Mouse (Mus musculus) stomach, embryonic 16.5 days (tissue): ENCODE data around the gene Osr1. TPM values are rescaled to one million over a fixed set of nuclear protein-coding genes. Genes with fewer than 3 reads are reported as not detected.

Source experiments
- ATAC-seq: fragments of 200-750 bp; cut with Nextera tagmentation; 2 replicates; pipeline ENCODE4 v1.8.0; 2017; ENCODE audit warnings: moderate number of reproducible peaks, moderate TSS enrichment; ENCODE audit not compliant: insufficient read depth, low FRiP score
- H3K27ac ChIP-seq: fragments of 300-500 bp; sonication (generic); 2 replicates; pipeline ENCODE4 v1.5.1; 2014; ENCODE audit warnings: low read length
- H3K27me3 ChIP-seq: fragments of 300-500 bp; sonication (generic); 2 replicates; pipeline ENCODE4 v1.6.1; 2014; ENCODE audit warnings: low read length, control low read depth, mixed read lengths; ENCODE audit not compliant: control insufficient read depth, insufficient read depth
- H3K36me3 ChIP-seq: fragments of 300-500 bp; sonication (generic); 2 replicates; pipeline ENCODE4 v1.6.1; 2014; ENCODE audit warnings: low read length; ENCODE audit not compliant: control insufficient read depth, insufficient read depth
- H3K4me1 ChIP-seq: fragments of 300-500 bp; sonication (generic); 2 replicates; pipeline ENCODE4 v1.6.1; 2014; ENCODE audit warnings: low read length, control low read depth, mixed read lengths; ENCODE audit not compliant: control insufficient read depth, insufficient read depth
- H3K4me2 ChIP-seq: fragments of 300-500 bp; sonication (generic); 2 replicates; pipeline ENCODE4 v1.6.1; 2014; ENCODE audit warnings: low read depth, low read length, mixed read lengths
- H3K4me3 ChIP-seq: fragments of 300-500 bp; sonication (generic); replicated peaks from 2 replicates; pipeline ENCODE4 v1.5.1; 2014; ENCODE audit warnings: mild to moderate bottlenecking, low read length
- H3K9ac ChIP-seq: fragments of 300-500 bp; sonication (generic); 2 replicates; pipeline ENCODE4 v1.6.1; 2014; ENCODE audit warnings: low read length
- H3K9me3 ChIP-seq: fragments of 300-500 bp; sonication (generic); replicated peaks from 2 replicates; pipeline ENCODE4 v1.6.1; 2016; ENCODE audit warnings: low read length, control low read depth; ENCODE audit not compliant: control insufficient read depth
- WGBS: fragments of 180-500 bp; shearing (Covaris S2); extraction: QIAGEN DNeasy Blood & Tissue Kit; methylation state at CpG from one replicate; pipeline ENCODE4 v1.1.7; 2014; 5-methylcytosine and 5-hydroxymethylcytosine counted together
- polyA plus RNA-seq: library from polyadenylated mRNA; unstranded; fragments of >200 nt; fragmentation: Nextera tagmentation; extraction: Ambion mirVana; gene quantifications from 2 replicates; pipeline ENCODE4 v1.2.1, GENCODE M21; 2015

The Osr1 gene
- polyA plus RNA-seq, 1 experiment from 2014 or later, result 39.8 TPM

GRCm38 (mm10) chr12:9575158-9576042 is 5.5 kb downstream of the Osr1 start:
- WGBS, result 6% methylated on average over 21 of the region's 21 CpGs
- Histone ChIP-seq H3K4me3 (peak overlapping the region; percentile 64), H3K9ac (peak overlapping the region; percentile 81), H3K4me2 (peak overlapping the region; percentile 57), H3K27me3 (peaks cover 33% of the 10 kb centered on the region), H3K27ac (peak overlapping the region; percentile 76; the same call in 1 of the 2 replicates), H3K4me1 (peaks cover 14% of the 10 kb centered on the region; the same call in 1 of the 2 replicates), H3K36me3 (no peaks in the 10 kb centered on the region), H3K9me3 (no peaks in the 10 kb centered on the region)
- ATAC-seq, result no peak

- no peak for ATAC-seq
- H3K27me3 ChIP-seq, result peaks cover 33% of the 10 kb centered on the region
- H3K4me1 ChIP-seq, result peaks cover 13% of the 10 kb centered on the region; the same call in 1 of the 2 replicates
- H3K36me3 ChIP-seq, result no peaks in the 10 kb centered on the region
- H3K9ac ChIP-seq, result peak overlapping the region; percentile 81
- peak overlapping the region; percentile 46 for H3K27ac ChIP-seq
- H3K4me2 ChIP-seq, result peak overlapping the region; percentile 57
- H3K9me3 ChIP-seq, result no peaks in the 10 kb centered on the region
- peak overlapping the region; percentile 64 for H3K4me3 ChIP-seq
- WGBS, result 6% methylated on average over 18 of the region's 18 CpGs
These were observed 6.2 kb downstream of the Osr1 start for GRCm38 (mm10) chr12:9576043-9576538.

GRCm38 (mm10) chr12:9577610-9578009 is 7.7 kb downstream of the Osr1 start:
- H3K9ac ChIP-seq, result peak overlapping the region; percentile 81; the same call in 1 of the 2 replicates
- ATAC-seq, result no peak
- H3K36me3 ChIP-seq, result no peaks in the 10 kb centered on the region
- H3K4me3 ChIP-seq, result peak overlapping the region; percentile 64
- H3K27me3 ChIP-seq, result peaks cover 30% of the 10 kb centered on the region
- H3K4me1 ChIP-seq, result peaks cover 10% of the 10 kb centered on the region; the same call in 1 of the 2 replicates
- no peaks in the 10 kb centered on the region for H3K9me3 ChIP-seq
- no peak overlapping the region for H3K27ac ChIP-seq
- peak overlapping the region; percentile 57 for H3K4me2 ChIP-seq
- whole genome bisulfite sequencing, result 50% methylated on average over 2 of the region's 2 CpGs

- H3K27ac ChIP-seq, result no peak overlapping the region
- peaks cover 28% of the 10 kb centered on the region for H3K27me3 ChIP-seq
- peaks cover 7% of the 10 kb centered on the region; the same call in 1 of the 2 replicates for H3K4me1 ChIP-seq
- no peaks in the 10 kb centered on the region for H3K36me3 ChIP-seq
- ATAC-seq, result no peak
- WGBS, result 49% methylated on average over 4 of the region's 4 CpGs
- H3K4me3 ChIP-seq, result peak overlapping the region; percentile 64
- no peak overlapping the region for H3K9ac ChIP-seq
- no peaks in the 10 kb centered on the region for H3K9me3 ChIP-seq
- H3K4me2 ChIP-seq, result peak overlapping the region; percentile 57
These were observed 8.7 kb downstream of the Osr1 start for GRCm38 (mm10) chr12:9578591-9578990.

GRCm38 (mm10) chr12:9579301-9580030 is 9.6 kb downstream of the Osr1 start:
- Histone ChIP-seq H3K4me1 (peaks cover 3% of the 10 kb centered on the region; the same call in 1 of the 2 replicates), H3K27me3 (peaks cover 28% of the 10 kb centered on the region), H3K36me3 (no peaks in the 10 kb centered on the region), H3K9me3 (no peaks in the 10 kb centered on the region), H3K4me3 (peak overlapping the region; percentile 32), H3K9ac (peak overlapping the region; percentile 38; the same call in 1 of the 2 replicates), H3K4me2 (peak overlapping the region; percentile 57), H3K27ac (no peak overlapping the region)
- ATAC-seq, result no peak
- 21% methylated on average over 31 of the region's 31 CpGs for WGBS

GRCm38 (mm10) chr12:9580041-9580905 is 10.4 kb downstream of the Osr1 start:
- H3K4me3 ChIP-seq, result peak overlapping the region; percentile 32
- peak overlapping the region; percentile 38; the same call in 1 of the 2 replicates for H3K9ac ChIP-seq
- H3K36me3 ChIP-seq, result no peaks in the 10 kb centered on the region
- peak overlapping the region; percentile 57 for H3K4me2 ChIP-seq
- 18% methylated on average over 33 of the region's 33 CpGs for WGBS
- peaks cover 6% of the 10 kb centered on the region; the same call in 1 of the 2 replicates for H3K4me1 ChIP-seq
- H3K9me3 ChIP-seq, result no peaks in the 10 kb centered on the region
- H3K27ac ChIP-seq, result no peak overlapping the region
- H3K27me3 ChIP-seq, result peaks cover 28% of the 10 kb centered on the region
- no peak for ATAC-seq

GRCm38 (mm10) chr12:9581011-9581410 is 11.1 kb downstream of the Osr1 start:
- ATAC-seq, result no peak

GRCm38 (mm10) chr12:9581506-9581905 is 11.6 kb downstream of the Osr1 start:
- Histone ChIP-seq H3K9ac (no peak overlapping the region), H3K4me2 (0 out of 2 replicates have a peak overlapping the region, but pooled peaks have one; percentile 57), H3K36me3 (no peaks in the 10 kb centered on the region), H3K9me3 (no peaks in the 10 kb centered on the region), H3K27ac (0 out of 2 replicates have a peak overlapping the region, but pooled peaks have one; percentile 33), H3K27me3 (peaks cover 23% of the 10 kb centered on the region), H3K4me1 (peaks cover 9% of the 10 kb centered on the region; the same call in 1 of the 2 replicates), H3K4me3 (peak overlapping the region; percentile 32; the same call in 1 of the 2 replicates)
- no peak for ATAC-seq
- WGBS, result 26% methylated on average over 12 of the region's 12 CpGs

More at GRCm38 (mm10) chr12:9581011-9581410, 11.1 kb downstream of the Osr1 start:
- H3K9me3 ChIP-seq, result no peaks in the 10 kb centered on the region
- peaks cover 9% of the 10 kb centered on the region; the same call in 1 of the 2 replicates for H3K4me1 ChIP-seq
- no peak overlapping the region for H3K27ac ChIP-seq
- H3K4me2 ChIP-seq, result peak overlapping the region; percentile 57
- H3K9ac ChIP-seq, result peak overlapping the region; percentile 32; the same call in 1 of the 2 replicates
- 14% methylated on average over 30 of the region's 30 CpGs for WGBS
- H3K27me3 ChIP-seq, result peaks cover 28% of the 10 kb centered on the region
- no peaks in the 10 kb centered on the region for H3K36me3 ChIP-seq
- peak overlapping the region; percentile 32 for H3K4me3 ChIP-seq
